Mouse (Mus musculus) cerebellum, postnatal 14 days (tissue): Measurements from ENCODE around the gene B9d1.

Experiments
- DNase-seq, 2 experiments: peaks; one replicate each; pipeline ENCODE4 v3.0.0; 2021; ENCODE audit warnings: mixed read lengths in 2 of 2

The B9d1 gene

GRCm38 (mm10) chr11:61504713-61505257, at the start of gene B9d1:
TSS of gene B9d1 (plus strand) at chr11:61505144.
- peak; percentile 98 to 99 for DNase-seq

- no peak for DNase-seq
Measured at GRCm38 (mm10) chr11:61464071-61464470, 40.9 kb upstream of the B9d1 start.

DNA sequence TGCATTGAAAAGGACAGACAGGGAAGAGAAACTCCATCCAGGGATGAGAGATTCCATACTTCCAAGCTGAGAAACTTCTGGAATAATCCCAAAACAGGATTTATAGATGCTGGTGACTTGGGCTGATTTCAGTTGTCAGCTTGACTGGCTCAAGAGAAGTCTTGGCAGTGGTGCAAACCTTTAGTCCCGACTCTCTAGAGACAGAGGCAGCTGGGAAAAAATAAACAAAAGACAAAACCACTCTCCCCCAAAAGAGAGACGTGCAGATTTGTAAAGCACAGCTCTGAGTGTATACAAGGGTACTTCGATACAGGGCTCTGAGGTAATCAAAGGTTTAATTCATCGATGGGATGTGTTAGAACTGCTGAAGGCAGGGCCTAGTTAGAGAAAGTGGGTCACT, 39.5 kb upstream of the B9d1 start:
- no peak for DNase-seq

DNA sequence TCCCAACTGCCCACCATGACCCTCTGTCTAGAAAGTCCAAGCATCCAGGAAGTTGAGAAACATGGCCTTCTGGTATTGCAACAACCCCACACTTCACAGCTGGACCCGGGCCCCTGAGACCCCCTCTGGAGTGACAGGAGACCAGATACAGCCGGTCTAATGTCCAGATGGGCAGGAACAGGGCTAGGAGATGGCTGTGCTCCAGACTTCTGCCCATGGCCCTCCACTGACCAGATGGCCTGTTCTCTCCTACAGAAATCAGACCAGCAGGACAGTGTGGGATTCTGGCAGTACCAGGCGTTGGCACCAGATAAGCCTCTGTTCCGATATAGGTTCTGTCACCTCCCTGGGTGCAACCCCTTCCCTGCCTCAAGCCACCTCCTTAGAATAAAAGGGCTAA, 36.4 kb upstream of the B9d1 start:
- DNase-seq, result peak; percentile 90 to 95

GRCm38 (mm10) chr11:61469317-61469917, 35.5 kb upstream of the B9d1 start:
- peak in 1 of 2 experiments; percentile 43 for DNase-seq

GRCm38 (mm10) chr11:61470880-61471279, 34.1 kb upstream of the B9d1 start:
- no peak for DNase-seq

- DNase-seq, result peak in 1 of 2 experiments; percentile 20
Measured at GRCm38 (mm10) chr11:61473630-61474029, 31.3 kb upstream of the B9d1 start.

DNA sequence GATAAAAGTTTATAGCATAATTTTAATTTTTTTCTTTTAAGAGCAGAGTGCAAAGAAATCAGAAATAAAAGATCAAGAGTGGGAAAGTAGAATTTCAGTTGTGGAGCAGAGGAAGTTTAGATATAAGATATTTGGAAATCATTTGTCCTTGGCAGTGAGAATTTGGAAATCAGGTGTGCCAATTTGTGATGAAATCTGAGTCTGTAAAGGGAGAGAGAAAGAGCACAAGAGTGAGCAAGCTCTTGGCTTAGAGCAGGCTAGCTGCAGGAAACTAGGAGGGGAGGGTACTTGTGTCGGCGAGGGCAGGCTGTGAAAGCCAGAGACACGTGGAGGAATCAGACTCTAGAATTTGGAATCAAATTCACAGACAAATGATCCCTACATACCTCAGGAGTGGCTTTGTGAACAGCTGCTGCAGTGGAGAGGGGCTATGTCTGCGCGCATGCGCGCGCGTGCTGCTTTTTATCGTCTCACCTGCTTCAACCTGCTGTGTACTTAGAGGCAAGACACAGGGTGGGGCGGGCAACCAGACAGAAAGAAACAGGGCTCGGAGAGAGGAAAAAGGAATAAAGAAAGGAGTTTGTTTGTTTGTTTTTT, 28.1 kb upstream of the B9d1 start:
- peak; percentile 73 to 78 for DNase-seq

GRCm38 (mm10) chr11:61477566-61478508, 27.1 kb upstream of the B9d1 start:
- peak; percentile 42 to 61 for DNase-seq

- DNase-seq, result no peak
Measured at GRCm38 (mm10) chr11:61478788-61479187, 26.2 kb upstream of the B9d1 start.

- peak; percentile 63 to 67 for DNase-seq
Measured at GRCm38 (mm10) chr11:61481239-61482090, 23.5 kb upstream of the B9d1 start.

DNA sequence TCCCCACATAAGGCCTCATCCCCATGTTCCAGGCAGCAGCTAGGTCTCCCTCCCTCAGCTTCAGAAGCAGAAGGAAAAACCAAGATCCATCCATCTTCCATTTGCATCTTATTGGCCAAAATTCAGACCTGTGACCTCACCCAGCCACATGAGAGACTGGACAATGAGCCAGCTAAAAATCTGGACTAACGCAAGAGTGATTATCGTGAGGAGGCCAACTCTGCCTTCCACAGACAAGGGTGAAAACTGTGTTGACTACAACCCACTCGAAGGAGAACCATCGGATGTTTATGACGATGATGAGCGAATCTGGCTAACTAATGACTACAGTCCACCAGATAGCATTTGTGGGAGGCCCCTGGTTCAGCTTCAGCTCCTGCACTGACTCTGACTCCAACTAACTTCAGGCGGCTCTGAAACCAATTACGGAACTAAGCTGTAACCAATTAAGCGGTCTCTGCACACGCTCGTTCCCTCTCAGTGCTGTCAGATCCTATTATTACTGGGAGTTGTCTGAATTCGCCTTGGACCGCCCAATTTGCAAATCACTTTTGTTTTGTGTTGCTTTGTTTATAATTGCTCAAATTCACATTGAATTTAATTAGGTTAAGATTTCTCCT, 21.6 kb upstream of the B9d1 start:
- no peak for DNase-seq

DNA sequence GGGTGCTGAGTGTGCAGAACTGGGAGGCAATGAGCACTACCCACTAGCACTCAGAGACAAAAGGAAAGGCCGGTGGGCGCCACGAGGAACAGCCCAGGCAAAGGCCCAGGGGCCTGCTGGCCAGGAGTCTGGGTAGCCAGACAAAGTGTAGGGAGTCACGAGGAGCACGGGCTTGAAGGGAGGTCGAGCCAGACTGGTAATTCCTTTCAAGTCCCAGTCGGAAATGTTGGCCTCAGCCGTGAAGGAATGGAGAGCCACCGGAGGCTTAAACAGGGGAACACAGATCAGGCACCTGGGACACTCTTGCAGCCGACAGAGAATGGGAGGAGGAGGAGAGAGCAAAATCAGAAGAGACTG, 20.7 kb upstream of the B9d1 start:
- no peak for DNase-seq

- DNase-seq, result peak; percentile 80 to 81
Measured at GRCm38 (mm10) chr11:61484613-61485540, 20.1 kb upstream of the B9d1 start, which contains the start of gene Mfap4. TSS of gene Mfap4 (plus strand) at chr11:61485431.

DNA sequence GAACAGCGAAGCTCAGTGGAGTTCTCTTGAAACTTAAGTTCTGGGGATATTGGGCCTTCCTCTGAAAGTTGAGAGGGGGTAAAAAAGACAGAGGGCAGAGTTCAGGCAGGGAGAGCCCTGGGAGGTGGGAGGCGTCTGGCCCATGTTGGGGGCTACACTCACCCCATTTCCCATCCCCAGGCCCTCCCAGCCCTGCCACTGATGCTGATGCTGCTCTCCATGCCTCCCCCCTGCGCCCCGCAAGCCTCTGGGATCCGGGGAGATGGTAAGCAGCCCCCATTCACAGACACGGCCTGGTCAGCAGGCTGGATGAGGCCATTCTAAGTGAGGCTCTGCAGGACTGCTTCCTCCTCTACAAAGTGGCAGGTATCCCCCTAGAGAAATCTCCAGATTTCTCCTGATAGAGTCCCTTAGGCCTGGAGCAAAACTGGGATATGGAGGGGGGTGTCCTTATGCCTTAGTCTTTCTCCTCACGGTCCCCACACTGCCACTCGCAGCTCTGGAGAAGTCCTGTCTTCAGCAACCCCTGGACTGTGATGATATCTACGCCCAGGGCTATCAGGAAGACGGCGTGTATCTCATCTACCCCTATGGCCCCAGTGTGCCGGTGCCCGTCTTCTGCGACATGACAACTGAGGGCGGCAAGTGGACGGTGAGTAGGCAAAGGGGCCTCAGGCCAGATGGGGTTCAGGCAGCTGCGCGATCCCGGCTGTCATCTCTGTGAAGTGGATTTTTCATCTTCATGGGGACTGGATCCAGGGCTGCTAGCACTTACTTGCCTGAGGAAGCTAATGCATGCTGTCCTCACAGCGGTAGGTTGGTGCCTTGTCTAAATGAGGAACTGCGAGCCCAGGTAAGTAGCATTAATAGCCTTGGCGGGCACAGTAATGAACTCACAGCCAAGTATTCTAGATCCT, 19.1 kb upstream of the B9d1 start:
- peak; percentile 42 to 65 for DNase-seq

DNA sequence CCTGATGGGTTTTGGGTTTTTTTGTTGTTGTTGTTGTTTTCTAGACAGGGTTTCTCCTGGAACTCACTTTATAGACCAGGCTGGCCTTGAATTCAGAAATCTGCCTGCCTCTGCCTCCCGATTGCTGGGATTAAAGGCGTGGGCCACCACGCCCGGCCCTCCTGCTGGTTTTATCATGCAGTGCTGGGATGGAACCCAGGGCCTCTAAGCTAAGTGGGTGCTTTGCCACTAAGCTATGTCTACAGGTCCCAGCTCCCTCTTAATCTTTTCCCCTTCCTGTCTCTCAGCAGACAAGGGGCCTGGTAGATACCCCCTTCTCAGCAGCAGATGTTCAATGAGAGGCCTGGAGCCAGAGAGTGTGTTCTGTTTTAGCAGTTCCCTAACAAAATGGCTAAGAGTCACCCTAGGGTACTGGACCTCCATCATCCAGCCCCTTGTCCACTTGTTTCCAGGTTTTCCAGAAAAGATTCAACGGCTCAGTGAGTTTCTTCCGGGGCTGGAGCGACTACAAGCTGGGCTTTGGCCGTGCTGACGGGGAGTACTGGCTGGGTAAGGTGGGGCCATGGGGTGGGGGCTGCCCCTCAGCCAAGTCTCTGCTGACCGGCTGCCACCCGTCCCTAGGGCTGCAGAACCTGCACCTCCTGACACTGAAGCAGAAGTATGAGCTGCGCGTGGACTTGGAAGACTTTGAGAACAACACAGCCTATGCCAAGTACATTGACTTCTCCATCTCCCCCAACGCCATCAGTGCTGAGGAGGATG, 18.3 kb upstream of the B9d1 start:
- peak; percentile 42 to 60 for DNase-seq

DNA sequence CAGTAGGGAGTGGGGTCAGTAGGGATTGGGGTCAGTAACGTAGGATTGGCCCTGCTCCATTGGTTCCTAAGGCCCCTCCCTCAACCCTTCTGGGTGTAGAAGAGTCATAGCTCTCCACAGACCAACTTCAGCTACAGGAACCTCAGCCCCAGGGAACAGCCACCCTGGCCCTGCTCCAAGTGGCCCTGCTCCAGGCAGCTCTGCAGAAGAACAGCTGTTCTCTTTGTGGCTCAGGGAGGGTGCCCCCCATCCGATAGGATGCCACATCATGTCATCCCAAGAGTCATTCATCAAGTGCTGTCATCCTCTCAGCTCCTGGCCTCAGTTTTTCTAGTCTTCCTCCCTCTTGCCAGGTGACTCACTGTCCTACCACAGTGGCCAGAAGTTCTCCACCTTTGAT, 17.5 kb upstream of the B9d1 start:
- DNase-seq, result peak; percentile 66 to 78

DNA sequence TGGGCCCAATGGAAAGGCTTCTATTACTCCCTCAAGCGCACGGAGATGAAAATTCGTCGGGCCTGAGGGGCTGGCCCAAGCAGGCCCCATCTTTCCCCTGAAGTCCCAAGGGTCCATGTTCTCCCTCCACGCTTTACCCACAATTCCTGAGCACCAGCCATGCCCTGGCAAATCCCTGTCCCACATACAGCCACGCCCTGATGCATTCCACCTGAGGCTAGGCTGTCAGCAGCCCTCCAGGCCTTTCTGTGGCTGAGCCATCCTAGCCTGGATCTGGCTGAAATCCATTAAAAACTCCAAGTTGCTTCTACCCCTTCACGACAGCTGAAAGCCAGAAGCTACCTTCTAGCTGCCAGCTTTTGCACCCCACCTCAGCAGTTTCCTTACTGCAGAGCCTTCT, 17.0 kb upstream of the B9d1 start:
- no peak for DNase-seq

DNA sequence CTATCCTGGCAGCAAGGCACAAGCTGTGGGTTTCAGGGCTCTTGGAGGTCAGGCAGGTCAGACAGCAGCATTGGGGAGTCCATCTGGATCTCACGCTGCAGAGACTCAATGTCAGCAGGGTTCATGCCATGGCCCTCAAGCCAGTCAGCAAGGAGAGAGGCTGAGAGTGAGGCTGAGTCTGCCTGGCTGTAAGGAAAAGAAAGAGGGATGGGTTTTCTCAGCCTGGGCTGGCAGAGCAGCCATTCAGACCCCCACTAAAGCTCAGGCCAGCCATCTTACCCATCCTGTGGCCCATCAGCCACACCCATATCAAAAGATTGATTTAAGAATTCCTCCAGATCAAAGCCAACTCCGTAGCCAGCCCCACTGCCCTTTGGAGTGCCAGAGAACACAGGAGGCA, 15.9 kb upstream of the B9d1 start:
- no peak for DNase-seq
